Mouse (Mus musculus) neural tube, embryonic 11.5 days (tissue): ENCODE results near the gene Mrps6. TPM values are rescaled to one million over a fixed set of nuclear protein-coding genes. Genes with fewer than 3 reads are reported as not detected.

Experiments
- ATAC-seq: fragments of 200-750 bp; cut with Nextera tagmentation; 2 replicates; pipeline ENCODE4 v1.8.0; 2017; ENCODE audit warnings: moderate number of reproducible peaks, mild to moderate bottlenecking, moderate TSS enrichment, moderate library complexity; ENCODE audit not compliant: insufficient read depth, low FRiP score, low TSS enrichment
- DNase-seq: peaks from one replicate; pipeline ENCODE4 v3.0.0-alpha.2; 2015; ENCODE audit warnings: low spot score
- H3K27ac ChIP-seq: fragments of 300-500 bp; sonication (generic); 2 replicates; pipeline ENCODE4 v1.5.1; 2014; ENCODE audit warnings: low read depth, mild to moderate bottlenecking, low read length
- H3K27me3 ChIP-seq: fragments of 300-500 bp; sonication (generic); 2 replicates; pipeline ENCODE4 v1.6.1; 2014; ENCODE audit warnings: mild to moderate bottlenecking, low read length, mixed read lengths; ENCODE audit not compliant: control insufficient read depth, insufficient read depth
- H3K36me3 ChIP-seq: fragments of 300-500 bp; sonication (generic); 2 replicates; pipeline ENCODE4 v1.6.1; 2014; ENCODE audit warnings: mild to moderate bottlenecking, low read length, moderate library complexity, mixed read lengths; ENCODE audit not compliant: control insufficient read depth, insufficient read depth
- H3K4me1 ChIP-seq: fragments of 300-500 bp; sonication (generic); 2 replicates; pipeline ENCODE4 v1.6.1; 2014; ENCODE audit warnings: low read length, mixed read lengths; ENCODE audit not compliant: control insufficient read depth, insufficient read depth
- H3K4me2 ChIP-seq: fragments of 300-500 bp; sonication (generic); 2 replicates; pipeline ENCODE4 v1.6.1; 2014; ENCODE audit warnings: low read depth, mild to moderate bottlenecking, moderate library complexity
- H3K4me3 ChIP-seq: fragments of 300-500 bp; sonication (generic); 2 replicates; pipeline ENCODE4 v1.5.1; 2014; ENCODE audit warnings: low read depth, low read length
- H3K9ac ChIP-seq: fragments of 300-500 bp; sonication (generic); 2 replicates; pipeline ENCODE4 v1.6.1; 2014; ENCODE audit warnings: mild to moderate bottlenecking, low read length
- H3K9me3 ChIP-seq: fragments of 300-500 bp; sonication (generic); 2 replicates; pipeline ENCODE4 v1.6.1; 2016; ENCODE audit warnings: low read length; ENCODE audit not compliant: control insufficient read depth
- WGBS: fragments of 180-500 bp; shearing (Covaris S2); extraction: QIAGEN DNeasy Blood & Tissue Kit; methylation state at CpG from one replicate; pipeline ENCODE4 v1.1.7; 2014; 5-methylcytosine and 5-hydroxymethylcytosine counted together
- polyA plus RNA-seq: library from polyadenylated mRNA; unstranded; fragments of >200 nt; fragmentation: Nextera tagmentation; extraction: Ambion mirVana; gene quantifications from 2 replicates; pipeline ENCODE4 v1.2.1, GENCODE M21; 2014

The Mrps6 gene
- 127 and 130 TPM in 2 replicates for polyA plus RNA-seq

DNA sequence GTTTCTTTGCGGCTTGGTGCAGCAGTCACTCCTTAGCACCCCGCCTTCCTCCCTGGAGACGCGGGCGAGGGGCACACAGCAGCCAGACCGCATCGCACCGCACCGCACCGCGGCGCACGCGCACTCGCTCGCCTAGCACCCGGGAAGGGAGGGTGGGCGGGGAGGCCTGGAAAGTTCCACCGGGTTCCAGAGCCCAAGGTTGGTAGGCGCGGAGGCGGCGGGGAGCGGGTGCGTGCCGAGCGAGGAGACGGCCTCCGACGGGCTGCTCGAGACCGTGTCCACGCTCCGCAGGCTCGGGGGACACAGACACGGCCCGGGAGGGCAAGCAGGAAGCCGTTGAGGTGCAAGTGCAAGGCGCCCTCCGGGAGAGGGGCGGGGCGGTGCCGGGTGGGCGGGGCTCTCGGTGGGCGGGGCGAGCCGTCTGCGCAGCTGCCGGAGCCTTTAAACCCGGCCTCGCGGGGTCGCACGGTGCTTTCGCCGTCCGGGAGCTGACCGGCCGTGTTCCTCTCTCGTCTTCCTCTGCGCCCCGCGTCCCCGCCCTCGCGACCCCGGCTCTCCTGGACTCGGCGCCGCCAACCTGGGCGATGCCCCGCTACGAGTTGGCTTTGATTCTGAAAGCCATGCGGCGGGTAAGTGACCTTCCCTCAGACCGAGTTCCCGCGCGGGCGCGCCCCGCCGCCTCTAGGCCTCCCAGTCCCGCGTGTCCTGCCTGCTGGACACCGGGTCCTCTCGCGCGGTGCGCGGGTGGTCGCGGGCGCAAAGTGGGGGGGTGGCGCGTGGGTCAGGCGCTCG, at the start of gene Mrps6, which contains the start of the genes Gm49711 and Slc5a3:
TSS of gene Mrps6 (plus strand) at position 419 of the 792 bp plus-strand sequence.
TSS of gene Gm49711 (plus strand) at position 465 of the 792 bp plus-strand sequence.
TSS of gene Slc5a3 (plus strand) at position 471 of the 792 bp plus-strand sequence.
- DNase-seq (peak; percentile 90), ATAC-seq (peak; percentile 91)
- Histone ChIP-seq H3K36me3 (peaks cover 7% of the 10 kb centered on the region; the same call in 1 of the 2 replicates), H3K9ac (peak within 1 kb of the TSS; percentile 83), H3K4me2 (peak within 1 kb of the TSS; percentile 86), H3K4me3 (peak within 1 kb of the TSS; percentile 93), H3K27ac (peak within 1 kb of the TSS; percentile 64; the same call in 1 of the 2 replicates), H3K4me1 (peaks cover 8% of the 10 kb centered on the region), H3K27me3 (no peaks in the 10 kb centered on the region), H3K9me3 (peaks cover 4% of the 10 kb centered on the region; the same call in 1 of the 2 replicates)
- under 1% methylated on average over 85 of the region's 99 CpGs for WGBS

GRCm38 (mm10) chr16:92009586-92009985, 48.5 kb upstream of the Mrps6 start:
- Histone ChIP-seq H3K4me1 (no peaks in the 10 kb centered on the region), H3K27me3 (no peaks in the 10 kb centered on the region), H3K4me2 (no peak overlapping the region), H3K9me3 (no peaks in the 10 kb centered on the region), H3K9ac (no peak overlapping the region), H3K36me3 (no peaks in the 10 kb centered on the region), H3K27ac (no peak overlapping the region), H3K4me3 (no peak overlapping the region)
- ATAC-seq (no peak), DNase-seq (no peak)
- WGBS, result 93% methylated on average over 2 of the region's 2 CpGs

- no peak for ATAC-seq
- no peak overlapping the region for H3K27ac ChIP-seq
Observed at GRCm38 (mm10) chr16:92016792-92017191, 41.3 kb upstream of the Mrps6 start.

DNA sequence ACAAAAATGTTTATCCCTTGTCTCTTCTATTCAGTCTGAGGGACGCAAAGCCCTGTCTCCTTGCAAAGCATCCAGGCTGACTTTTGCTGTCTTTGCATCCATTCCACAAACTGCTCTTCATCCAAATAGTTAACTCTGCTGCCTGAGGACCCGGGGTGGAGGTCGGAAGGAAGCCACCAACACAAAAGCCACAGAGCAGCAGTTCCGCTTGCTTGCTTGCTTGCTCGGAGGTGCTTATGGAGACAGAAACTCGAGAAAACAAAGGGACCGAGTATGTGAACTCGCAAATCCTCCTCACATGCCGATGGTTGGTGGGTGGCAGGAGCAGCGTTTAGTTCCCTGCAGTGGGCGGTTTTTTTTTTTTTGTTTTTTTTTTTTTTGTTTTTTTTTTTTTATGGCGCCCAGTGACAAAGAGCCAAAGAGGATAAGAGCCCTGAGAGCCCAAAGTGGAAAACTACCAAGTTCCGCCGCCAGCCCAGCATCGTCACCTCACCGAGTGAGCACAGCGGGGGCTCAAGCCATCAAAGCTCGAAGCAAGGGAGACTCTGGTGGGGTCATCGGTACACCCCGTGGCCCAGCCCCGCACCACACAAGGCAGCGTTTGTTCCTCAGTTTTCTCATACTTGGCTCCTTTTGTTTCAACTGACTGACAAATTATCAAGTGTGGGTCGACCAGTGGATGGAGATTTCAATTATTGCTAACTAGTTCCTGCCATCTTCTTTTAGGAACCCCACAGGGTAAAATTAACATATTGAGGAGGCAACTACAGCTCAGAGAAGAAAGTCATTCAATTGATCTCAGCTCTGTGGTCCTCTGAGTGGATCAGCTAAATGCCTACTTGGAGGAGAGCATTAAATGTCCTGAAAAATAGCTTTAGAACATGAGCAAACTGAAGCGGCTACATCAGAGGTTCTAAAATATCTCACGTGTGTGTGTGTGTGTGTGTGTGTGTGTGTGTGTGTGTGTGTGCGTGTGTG, 38.6 kb upstream of the Mrps6 start:
- no peaks in the 10 kb centered on the region for H3K9me3 ChIP-seq
- peak overlapping the region; percentile 11 for H3K4me3 ChIP-seq
- no peaks in the 10 kb centered on the region for H3K27me3 ChIP-seq
- DNase-seq (peak; percentile 73), ATAC-seq (peak; percentile 55; the same call in 1 of the 2 replicates)
- no peaks in the 10 kb centered on the region for H3K36me3 ChIP-seq
- WGBS, result 7% methylated on average over 26 of the region's 26 CpGs
- H3K27ac ChIP-seq, result no peak overlapping the region
- no peaks in the 10 kb centered on the region for H3K4me1 ChIP-seq
- peak overlapping the region; percentile 42 for H3K4me2 ChIP-seq
- H3K9ac ChIP-seq, result peak overlapping the region; percentile 44

More at GRCm38 (mm10) chr16:92016792-92017191, 41.3 kb upstream of the Mrps6 start:
- 90% methylated on average over 8 of the region's 8 CpGs for WGBS
- Histone ChIP-seq H3K4me2 (no peak overlapping the region), H3K9ac (no peak overlapping the region), H3K4me1 (no peaks in the 10 kb centered on the region), H3K36me3 (no peaks in the 10 kb centered on the region), H3K27me3 (no peaks in the 10 kb centered on the region), H3K9me3 (no peaks in the 10 kb centered on the region), H3K4me3 (no peak overlapping the region)
- DNase-seq, result no peak

DNA sequence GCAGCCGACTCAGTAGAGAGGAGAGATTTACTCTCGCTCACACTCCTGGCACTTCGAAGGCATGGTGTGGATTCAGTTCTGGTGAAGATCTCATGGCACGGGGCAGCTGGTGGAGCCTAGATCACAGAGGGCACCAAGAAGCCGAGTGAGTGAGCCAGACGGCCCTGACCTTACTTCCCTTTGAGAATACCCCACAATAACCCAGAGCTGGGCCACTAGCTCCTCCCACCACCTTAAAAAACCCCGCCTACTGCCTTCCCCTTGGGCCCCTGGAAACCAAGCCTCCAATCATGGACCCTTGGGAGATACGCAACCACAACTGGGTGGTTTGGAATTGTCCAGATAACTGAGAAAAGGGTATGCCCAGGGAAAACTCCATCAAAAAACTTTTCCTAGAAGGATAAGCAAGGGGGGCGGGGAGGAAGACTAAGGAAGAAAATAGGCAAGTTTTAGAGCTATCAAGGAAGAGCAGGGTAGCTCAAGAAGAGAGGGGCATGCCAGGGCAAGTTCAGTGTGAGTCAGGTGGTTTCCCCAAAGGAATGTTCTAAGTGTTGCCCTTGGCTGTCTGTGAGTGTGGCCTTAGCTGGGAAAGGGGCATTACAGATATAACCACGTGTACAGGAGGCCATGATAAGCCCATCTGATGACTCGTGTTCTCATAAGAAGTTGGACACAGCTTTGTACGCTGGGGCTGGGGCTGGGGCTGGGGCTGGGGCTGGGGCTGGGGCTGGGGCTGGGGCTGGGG, 36.2 kb upstream of the Mrps6 start:
- no peak for DNase-seq

DNA sequence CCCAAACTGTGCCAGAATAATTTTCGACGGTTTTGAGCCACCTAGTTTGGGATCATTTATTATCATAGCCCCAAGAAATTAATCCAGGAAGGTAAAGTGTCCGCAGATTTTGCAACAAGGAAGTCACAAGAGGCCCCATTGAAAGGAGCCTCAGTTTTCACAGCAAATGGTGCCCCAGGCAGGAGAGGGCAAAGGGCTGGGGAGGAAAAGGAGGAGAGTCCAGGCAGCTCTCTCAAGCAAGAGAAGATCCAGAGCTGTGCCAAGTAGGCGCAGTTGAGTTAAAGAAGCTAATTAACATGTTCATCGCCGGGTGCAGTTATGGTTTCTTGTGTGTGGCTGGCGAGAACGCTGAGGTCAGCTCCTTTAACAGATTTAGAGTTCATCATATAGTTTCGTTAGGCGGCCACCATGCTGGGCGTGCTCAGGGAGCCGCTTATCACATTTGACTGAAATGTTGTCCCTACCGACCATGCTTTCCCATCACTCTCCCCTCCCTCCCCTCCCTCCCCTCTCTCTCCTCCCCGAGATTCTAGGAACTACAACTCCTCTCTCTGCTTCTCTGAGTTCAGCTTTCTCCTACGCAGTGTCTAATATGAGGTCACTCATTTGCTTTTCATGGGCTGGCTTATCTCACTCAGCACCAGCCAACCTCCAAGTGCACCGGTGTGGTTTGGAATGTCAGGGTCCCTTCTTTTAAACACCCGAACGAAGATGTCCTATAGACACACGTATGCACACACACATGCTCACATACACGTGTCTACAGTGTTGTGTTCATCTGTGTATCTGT, 35.4 kb upstream of the Mrps6 start:
- no peak overlapping the region for H3K9ac ChIP-seq
- H3K4me1 ChIP-seq, result no peaks in the 10 kb centered on the region
- 80% methylated on average over 20 of the region's 20 CpGs for WGBS
- H3K4me3 ChIP-seq, result no peak overlapping the region
- DNase-seq (no peak), ATAC-seq (no peak)
- H3K9me3 ChIP-seq, result no peaks in the 10 kb centered on the region
- H3K27me3 ChIP-seq, result no peaks in the 10 kb centered on the region
- H3K27ac ChIP-seq, result no peak overlapping the region
- no peaks in the 10 kb centered on the region for H3K36me3 ChIP-seq
- no peak overlapping the region for H3K4me2 ChIP-seq

More for the DNA sequence above, 36.2 kb upstream of the Mrps6 start:
- Histone ChIP-seq H3K27ac (no peak overlapping the region), H3K9ac (no peak overlapping the region), H3K4me2 (no peak overlapping the region), H3K9me3 (no peaks in the 10 kb centered on the region), H3K4me3 (no peak overlapping the region), H3K4me1 (no peaks in the 10 kb centered on the region), H3K36me3 (no peaks in the 10 kb centered on the region), H3K27me3 (no peaks in the 10 kb centered on the region)
- ATAC-seq, result no peak
- WGBS, result 84% methylated on average over 12 of the region's 12 CpGs

DNA sequence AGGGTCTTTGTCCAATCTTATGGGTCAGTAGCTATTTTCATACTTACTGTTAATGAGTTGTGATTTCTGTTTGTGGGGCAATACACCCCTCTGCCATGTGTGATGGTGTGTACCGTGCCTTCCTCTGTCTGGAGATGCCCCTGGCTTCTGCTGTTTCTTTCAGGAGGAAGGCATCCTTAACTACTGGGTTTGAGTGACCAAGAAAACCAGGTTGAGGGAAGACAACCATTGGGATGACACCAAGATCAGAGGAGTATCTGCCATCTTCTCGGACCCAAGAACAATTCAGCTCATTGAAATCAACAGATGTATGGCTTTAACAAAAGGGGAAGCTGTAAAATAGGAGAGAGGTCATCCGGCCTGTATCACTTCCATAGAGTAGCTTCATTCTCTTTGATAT, 24.8 kb upstream of the Mrps6 start:
- H3K4me3 ChIP-seq, result no peak overlapping the region
- H3K9me3 ChIP-seq, result no peaks in the 10 kb centered on the region
- DNase-seq, result no peak
- H3K4me2 ChIP-seq, result no peak overlapping the region
- no peaks in the 10 kb centered on the region for H3K27me3 ChIP-seq
- 88% methylated on average over 3 of the region's 3 CpGs for WGBS
- no peak overlapping the region for H3K9ac ChIP-seq
- no peak overlapping the region for H3K27ac ChIP-seq
- H3K36me3 ChIP-seq, result no peaks in the 10 kb centered on the region
- no peaks in the 10 kb centered on the region for H3K4me1 ChIP-seq
- no peak for ATAC-seq
